Mouse (Mus musculus): ENCODE measurements around the gene Golgb1. TPM values are rescaled to one million over a fixed set of nuclear protein-coding genes. Genes with fewer than 3 reads are reported as not detected.

Gene Golgb1
- polyA plus RNA-seq, 1 experiment from 2014 or later = 100 TPM

GRCm38 (mm10) chr16:36926514-36927447, 51.8 kb downstream of the Golgb1 start:
- DNase-seq (ENCODE audit: low spot score) = no peak
- no peaks in the 10 kb centered on the region for H3K4me1 ChIP-seq (replicated peaks; ENCODE audit: control insufficient read depth, insufficient read depth)
- H3K9me3 ChIP-seq (ENCODE audit: control insufficient read depth, low read length) = no peaks in the 10 kb centered on the region
- H3K4me2 ChIP-seq (replicated peaks; ENCODE audit: low read depth) = no peak overlapping the region
- no peak overlapping the region for H3K27ac ChIP-seq (replicated peaks)
- peaks cover 46% of the 10 kb centered on the region for H3K36me3 ChIP-seq (ENCODE audit: control insufficient read depth, insufficient read depth, low read length)
- no peaks in the 10 kb centered on the region for H3K27me3 ChIP-seq (ENCODE audit: control insufficient read depth, insufficient read depth, low read length)
- ATAC-seq (ENCODE audit: low FRiP score, low TSS enrichment) = no peak
- 91% methylated on average over 10 of the region's 10 CpGs for WGBS
- H3K9ac ChIP-seq (ENCODE audit: low read length) = no peak overlapping the region
- TF ChIP-seq CTCF (IDR thresholded peaks at IDR 0.05; ENCODE audit: low read depth) (no peak), EP300 (optimal IDR thresholded peaks at IDR 0.05) (no peak)
- H3K4me3 ChIP-seq (ENCODE audit: low read depth, low read length) = no peak overlapping the region

GRCm38 (mm10) chr16:36927495-36928105, 52.7 kb downstream of the Golgb1 start:
- WGBS = 83% methylated on average over 10 of the region's 10 CpGs
- Histone ChIP-seq H3K4me1 (replicated peaks; ENCODE audit: control insufficient read depth, insufficient read depth) (no peaks in the 10 kb centered on the region), H3K9me3 (ENCODE audit: control insufficient read depth, low read length) (no peaks in the 10 kb centered on the region), H3K4me3 (ENCODE audit: low read depth, low read length) (no peak overlapping the region), H3K36me3 (ENCODE audit: control insufficient read depth, insufficient read depth, low read length) (peaks cover 54% of the 10 kb centered on the region), H3K27me3 (ENCODE audit: control insufficient read depth, insufficient read depth, low read length) (no peaks in the 10 kb centered on the region), H3K9ac (ENCODE audit: low read length) (no peak overlapping the region), H3K4me2 (replicated peaks; ENCODE audit: low read depth) (no peak overlapping the region), H3K27ac (replicated peaks) (no peak overlapping the region)
- ATAC-seq (ENCODE audit: low FRiP score, low TSS enrichment) (no peak), DNase-seq (ENCODE audit: low spot score) (no peak)
- TF ChIP-seq CTCF (IDR thresholded peaks at IDR 0.05; ENCODE audit: low read depth) = no peak
- no peak for TF ChIP-seq EP300 (optimal IDR thresholded peaks at IDR 0.05)

GRCm38 (mm10) chr16:36928106-36928500, 53.2 kb downstream of the Golgb1 start:
- DNase-seq (ENCODE audit: low spot score) (no peak), ATAC-seq (ENCODE audit: low FRiP score, low TSS enrichment) (no peak)
- Histone ChIP-seq H3K9me3 (ENCODE audit: control insufficient read depth, low read length) (no peaks in the 10 kb centered on the region), H3K4me1 (replicated peaks; ENCODE audit: control insufficient read depth, insufficient read depth) (no peaks in the 10 kb centered on the region), H3K9ac (ENCODE audit: low read length) (no peak overlapping the region), H3K4me3 (ENCODE audit: low read depth, low read length) (no peak overlapping the region), H3K27ac (replicated peaks) (no peak overlapping the region), H3K27me3 (ENCODE audit: control insufficient read depth, insufficient read depth, low read length) (no peaks in the 10 kb centered on the region), H3K4me2 (replicated peaks; ENCODE audit: low read depth) (no peak overlapping the region), H3K36me3 (ENCODE audit: control insufficient read depth, insufficient read depth, low read length) (peaks cover 56% of the 10 kb centered on the region)
- WGBS = 94% methylated on average over 8 of the region's 8 CpGs
- no peak for TF ChIP-seq EP300 (optimal IDR thresholded peaks at IDR 0.05)
- TF ChIP-seq CTCF (IDR thresholded peaks at IDR 0.05; ENCODE audit: low read depth) = no peak

GRCm38 (mm10) chr16:36929216-36929615, 54.3 kb downstream of the Golgb1 start:
- no peak for TF ChIP-seq CTCF (IDR thresholded peaks at IDR 0.05; ENCODE audit: low read depth)
- TF ChIP-seq EP300 (optimal IDR thresholded peaks at IDR 0.05) = no peak
- Histone ChIP-seq H3K27me3 (ENCODE audit: control insufficient read depth, insufficient read depth, low read length) (no peaks in the 10 kb centered on the region), H3K9me3 (ENCODE audit: control insufficient read depth, low read length) (no peaks in the 10 kb centered on the region), H3K9ac (ENCODE audit: low read length) (no peak overlapping the region), H3K36me3 (ENCODE audit: control insufficient read depth, insufficient read depth, low read length) (peaks cover 54% of the 10 kb centered on the region), H3K27ac (replicated peaks) (no peak overlapping the region), H3K4me2 (replicated peaks; ENCODE audit: low read depth) (no peak overlapping the region), H3K4me1 (replicated peaks; ENCODE audit: control insufficient read depth, insufficient read depth) (no peaks in the 10 kb centered on the region), H3K4me3 (ENCODE audit: low read depth, low read length) (no peak overlapping the region)
- ATAC-seq (ENCODE audit: low FRiP score, low TSS enrichment) (no peak), DNase-seq (ENCODE audit: low spot score) (no peak)
- 96% methylated on average over 7 of the region's 7 CpGs for WGBS

- Histone ChIP-seq H3K4me3 (ENCODE audit: low read depth, low read length) (no peak overlapping the region), H3K4me2 (replicated peaks; ENCODE audit: low read depth) (no peak overlapping the region), H3K4me1 (replicated peaks; ENCODE audit: control insufficient read depth, insufficient read depth) (no peaks in the 10 kb centered on the region), H3K27me3 (ENCODE audit: control insufficient read depth, insufficient read depth, low read length) (no peaks in the 10 kb centered on the region), H3K9ac (ENCODE audit: low read length) (no peak overlapping the region), H3K27ac (replicated peaks) (no peak overlapping the region), H3K36me3 (ENCODE audit: control insufficient read depth, insufficient read depth, low read length) (peaks cover 47% of the 10 kb centered on the region), H3K9me3 (ENCODE audit: control insufficient read depth, low read length) (no peaks in the 10 kb centered on the region)
- no peak for ATAC-seq (ENCODE audit: low FRiP score, low TSS enrichment)
- DNase-seq (ENCODE audit: low spot score) = no peak
- TF ChIP-seq EP300 (optimal IDR thresholded peaks at IDR 0.05) (no peak), CTCF (IDR thresholded peaks at IDR 0.05; ENCODE audit: low read depth) (no peak)
- WGBS = 75% methylated on average over 11 of the region's 11 CpGs
Observed at GRCm38 (mm10) chr16:36930231-36931136, 55.5 kb downstream of the Golgb1 start.
